Mouse (Mus musculus): ENCODE measurements at regions not wholly inside any gene's neighbourhood (a gene's known extent, or its start where the extent isn't known, plus 50 kb on each side); places are given as distances from the start of the nearest gene placed in this dataset.
"Not testable (repeated sequence)": the region's sequence is repeated elsewhere in the genome, so short reads cannot be mapped to it uniquely, and the experiment has no call there.

- H3K27ac ChIP-seq: no peak overlapping the region
- DNase-seq (ENCODE audit: low spot score in 2 of 2): no peak
- H3K4me3 ChIP-seq: no peak overlapping the region
- TF ChIP-seq CTCF (conservative IDR thresholded peaks at IDR 0.05): no peak
These were observed 292.7 kb downstream of the Pou4f1 start for GRCm38 (mm10) chr14:104175122-104175521.

- no peak overlapping the region for H3K4me3 ChIP-seq
- TF ChIP-seq CTCF (conservative IDR thresholded peaks at IDR 0.05): peak; percentile 60
- DNase-seq (ENCODE audit: low spot score in 2 of 2): no peak
- no peak overlapping the region for H3K27ac ChIP-seq
These were observed 302.6 kb upstream of the Ednrb start for GRCm38 (mm10) chr14:104146841-104147240.

GRCm38 (mm10) chr14:104145395-104145794 is 301.2 kb upstream of the Ednrb start:
- Histone ChIP-seq H3K4me3 (no peak overlapping the region), H3K27ac (no peak overlapping the region)
- no peak for TF ChIP-seq CTCF (conservative IDR thresholded peaks at IDR 0.05)
- no peak for DNase-seq (ENCODE audit: low spot score in 2 of 2)

- no peak for TF ChIP-seq CTCF (conservative IDR thresholded peaks at IDR 0.05)
- no peak overlapping the region for H3K27ac ChIP-seq
- H3K4me3 ChIP-seq: no peak overlapping the region
- DNase-seq (ENCODE audit: low spot score in 2 of 2): no peak
These were observed 271.1 kb upstream of the Ednrb start for GRCm38 (mm10) chr14:104114986-104115951.

- H3K4me3 ChIP-seq: no peak overlapping the region
- TF ChIP-seq CTCF (conservative IDR thresholded peaks at IDR 0.05): no peak
- no peak for DNase-seq (ENCODE audit: low spot score in 2 of 2)
- H3K27ac ChIP-seq: no peak overlapping the region
These were observed 270.0 kb upstream of the Ednrb start for GRCm38 (mm10) chr14:104114182-104114581.

- no peak overlapping the region for H3K27ac ChIP-seq
- no peak for DNase-seq (ENCODE audit: low spot score in 2 of 2)
- no peak for TF ChIP-seq CTCF (conservative IDR thresholded peaks at IDR 0.05)
- H3K4me3 ChIP-seq: no peak overlapping the region
These were observed 269.2 kb upstream of the Ednrb start for GRCm38 (mm10) chr14:104113448-104113847.

GRCm38 (mm10) chr14:104086381-104086780 is 242.2 kb upstream of the Ednrb start:
- no peak for TF ChIP-seq CTCF (conservative IDR thresholded peaks at IDR 0.05)
- H3K27ac ChIP-seq: no peak overlapping the region
- DNase-seq (ENCODE audit: low spot score in 2 of 2): no peak

GRCm38 (mm10) chr14:104064199-104064598 is 220.0 kb upstream of the Ednrb start:
- not testable (repeated sequence) for H3K27ac ChIP-seq; H3K4me3 ChIP-seq; DNase-seq (ENCODE audit: low spot score in 2 of 2)

More at GRCm38 (mm10) chr14:104086381-104086780, 242.2 kb upstream of the Ednrb start:
- H3K4me3 ChIP-seq: no peak overlapping the region

GRCm38 (mm10) chr14:104053697-104054096 is 209.5 kb upstream of the Ednrb start:
- Histone ChIP-seq H3K4me3 (no peak overlapping the region), H3K27ac (no peak overlapping the region)
- TF ChIP-seq CTCF (conservative IDR thresholded peaks at IDR 0.05): no peak
- DNase-seq (ENCODE audit: low spot score in 2 of 2): no peak

GRCm38 (mm10) chr14:104038628-104039325 is 194.6 kb upstream of the Ednrb start:
- no peak overlapping the region for H3K27ac ChIP-seq
- DNase-seq (ENCODE audit: low spot score in 2 of 2): peak; percentile 48 to 68
- peak; percentile 99 for TF ChIP-seq CTCF (conservative IDR thresholded peaks at IDR 0.05)
- no peak overlapping the region for H3K4me3 ChIP-seq

- no peak for DNase-seq (ENCODE audit: low spot score in 2 of 2)
- H3K27ac ChIP-seq: no peak overlapping the region
- peak; percentile 75 for TF ChIP-seq CTCF (conservative IDR thresholded peaks at IDR 0.05)
- H3K4me3 ChIP-seq: no peak overlapping the region
These were observed 189.4 kb upstream of the Ednrb start for GRCm38 (mm10) chr14:104033606-104034005.

- DNase-seq (ENCODE audit: low spot score in 2 of 2): no peak
- TF ChIP-seq CTCF (conservative IDR thresholded peaks at IDR 0.05): no peak
These were observed 186.7 kb upstream of the Ednrb start for GRCm38 (mm10) chr14:104030784-104031470.

More at GRCm38 (mm10) chr14:104030784-104031470, 186.7 kb upstream of the Ednrb start:
- H3K27ac ChIP-seq: no peak overlapping the region
- H3K4me3 ChIP-seq: no peak overlapping the region

Data from layer of hippocampus, adult 2 months (tissue).